Mouse (Mus musculus) forebrain, embryonic 10.5 days (tissue): ENCODE measurements around the gene Gm17387. TPM values are rescaled to one million over a fixed set of nuclear protein-coding genes. Genes with fewer than 3 reads are reported as not detected.

Source experiments
- DNase-seq: peaks from one replicate; pipeline ENCODE4 v3.0.0-alpha.2; 2017; ENCODE audit warnings: low spot score; ENCODE audit errors: extremely low spot score
- H3K27ac ChIP-seq: fragments of 300-500 bp; sonication (generic); 2 replicates; pipeline ENCODE4 v1.5.1; 2016; ENCODE audit warnings: mild to moderate bottlenecking
- H3K27me3 ChIP-seq: fragments of 300-500 bp; sonication (generic); 2 replicates; pipeline ENCODE4 v1.6.1; 2016; ENCODE audit warnings: mild to moderate bottlenecking; ENCODE audit not compliant: poor library complexity, severe bottlenecking
- H3K36me3 ChIP-seq: fragments of 300-500 bp; sonication (generic); replicated peaks from 2 replicates; pipeline ENCODE4 v1.6.1; 2016; ENCODE audit warnings: mild to moderate bottlenecking, moderate library complexity
- H3K4me1 ChIP-seq: fragments of 300-500 bp; sonication (generic); 2 replicates; pipeline ENCODE4 v1.6.1; 2016
- H3K4me3 ChIP-seq: fragments of 300-500 bp; sonication (generic); 2 replicates; pipeline ENCODE4 v1.5.1; 2016; ENCODE audit warnings: mild to moderate bottlenecking, moderate library complexity
- H3K9me3 ChIP-seq: fragments of 300-500 bp; sonication (generic); 2 replicates; pipeline ENCODE4 v1.6.1; 2016; ENCODE audit warnings: mild to moderate bottlenecking, moderate library complexity
- WGBS: fragments of 180-500 bp; shearing (Covaris S2); methylation state at CpG from one replicate; pipeline ENCODE4 v1.1.7; 2016; 5-methylcytosine and 5-hydroxymethylcytosine counted together
- polyA plus RNA-seq: library from polyadenylated mRNA; unstranded; fragments of >200 nt; fragmentation: Nextera tagmentation; extraction: Ambion mirVana; gene quantifications from 2 replicates; pipeline ENCODE4 v1.2.1, GENCODE M21; 2016

Gene Gm17387
- polyA plus RNA-seq: not detected in 2 replicates

DNA sequence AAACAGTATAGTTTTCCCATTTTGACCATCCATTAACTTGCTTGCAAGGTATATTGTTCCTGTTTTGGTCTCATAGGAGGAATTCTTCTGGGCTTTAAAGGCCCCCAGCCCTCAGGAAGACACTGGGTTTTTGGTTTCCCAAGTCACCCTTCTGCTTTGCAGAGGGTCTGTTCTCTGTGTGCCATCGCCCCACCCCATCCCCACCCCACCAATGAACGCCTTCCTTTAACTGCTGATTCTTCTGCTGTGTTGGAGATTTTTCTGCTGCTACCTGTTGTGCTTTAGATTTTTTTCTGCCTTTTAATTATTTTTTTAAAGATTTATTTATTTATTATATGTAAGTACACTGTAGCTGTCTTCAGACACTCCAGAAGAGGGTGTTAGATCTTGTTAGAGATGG, at the start of gene Gm17387:
Gene Gm17387, plus strand, starts transcription at position 301 of the 400 bp plus-strand sequence.
- Histone ChIP-seq H3K9me3 (no peaks in the 10 kb centered on the region), H3K27ac (no peak within 1 kb of the TSS), H3K27me3 (no peaks in the 10 kb centered on the region), H3K4me3 (no peak within 1 kb of the TSS), H3K4me1 (peaks cover 37% of the 10 kb centered on the region), H3K36me3 (no peaks in the 10 kb centered on the region)
- WGBS: 94% methylated on average over 2 of the region's 2 CpGs
- DNase-seq: no peak

- no peaks in the 10 kb centered on the region for H3K36me3 ChIP-seq
- 0 out of 2 replicates have a peak, but pooled peaks cover 6% of the 10 kb centered on the region for H3K9me3 ChIP-seq
- H3K27ac ChIP-seq: no peak overlapping the region
- no peaks in the 10 kb centered on the region for H3K27me3 ChIP-seq
- no peak overlapping the region for H3K4me3 ChIP-seq
- 96% methylated on average over 8 of the region's 8 CpGs for whole genome bisulfite sequencing
- DNase-seq: no peak
- H3K4me1 ChIP-seq: no peaks in the 10 kb centered on the region
These were observed 47.2 kb upstream of the Gm17387 start for GRCm38 (mm10) chr7:140981704-140982103.

DNA sequence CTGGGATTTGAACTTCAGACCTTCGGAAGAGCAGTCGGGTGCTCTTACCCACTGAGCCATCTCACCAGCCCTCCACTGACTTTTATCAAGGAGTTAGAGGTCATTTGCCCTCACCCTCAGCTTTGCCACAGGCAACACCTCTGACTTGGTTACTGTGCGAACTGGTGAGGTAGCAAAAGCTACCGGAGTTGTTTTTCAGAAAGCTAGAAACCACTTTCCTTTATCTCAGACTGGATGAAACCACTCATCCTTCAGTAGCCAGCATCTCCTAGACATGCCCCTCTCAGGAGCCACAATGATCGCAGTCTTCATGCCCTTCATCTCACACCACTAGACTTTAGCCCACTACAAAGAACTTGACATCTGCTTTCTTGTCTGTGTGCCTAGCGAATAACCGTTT, 46.0 kb upstream of the Gm17387 start:
- 92% methylated on average over 7 of the region's 7 CpGs for WGBS
- no peak overlapping the region for H3K27ac ChIP-seq
- no peak for DNase-seq
- no peak overlapping the region for H3K4me3 ChIP-seq
- H3K9me3 ChIP-seq: 0 out of 2 replicates have a peak, but pooled peaks cover 6% of the 10 kb centered on the region
- H3K27me3 ChIP-seq: no peaks in the 10 kb centered on the region
- no peaks in the 10 kb centered on the region for H3K4me1 ChIP-seq
- H3K36me3 ChIP-seq: no peaks in the 10 kb centered on the region

- H3K4me3 ChIP-seq: no peak overlapping the region
- H3K27me3 ChIP-seq: no peaks in the 10 kb centered on the region
- H3K36me3 ChIP-seq: no peaks in the 10 kb centered on the region
- H3K27ac ChIP-seq: no peak overlapping the region
- no peak for DNase-seq
- 0 out of 2 replicates have a peak, but pooled peaks cover 6% of the 10 kb centered on the region for H3K9me3 ChIP-seq
- H3K4me1 ChIP-seq: peaks cover 22% of the 10 kb centered on the region
- 93% methylated on average over 17 of the region's 17 CpGs for WGBS
These were observed 41.5 kb upstream of the Gm17387 start for GRCm38 (mm10) chr7:140987182-140988138.

- no peaks in the 10 kb centered on the region for H3K27me3 ChIP-seq
- 82% methylated on average over 4 of the region's 4 CpGs for WGBS
- 0 out of 2 replicates have a peak, but pooled peaks cover 6% of the 10 kb centered on the region for H3K9me3 ChIP-seq
- no peak for DNase-seq
- H3K4me1 ChIP-seq: peaks cover 22% of the 10 kb centered on the region
- no peak overlapping the region for H3K4me3 ChIP-seq
- no peak overlapping the region for H3K27ac ChIP-seq
- H3K36me3 ChIP-seq: no peaks in the 10 kb centered on the region
These were observed 39.9 kb upstream of the Gm17387 start for GRCm38 (mm10) chr7:140989022-140989421.

GRCm38 (mm10) chr7:140990185-140990584, 38.7 kb upstream of the Gm17387 start:
- H3K4me3 ChIP-seq: no peak overlapping the region
- H3K27ac ChIP-seq: no peak overlapping the region
- DNase-seq: no peak
- no peaks in the 10 kb centered on the region for H3K27me3 ChIP-seq
- WGBS: 78% methylated on average over 6 of the region's 6 CpGs
- no peaks in the 10 kb centered on the region for H3K36me3 ChIP-seq
- peaks cover 22% of the 10 kb centered on the region for H3K4me1 ChIP-seq
- H3K9me3 ChIP-seq: 0 out of 2 replicates have a peak, but pooled peaks cover 6% of the 10 kb centered on the region

DNA sequence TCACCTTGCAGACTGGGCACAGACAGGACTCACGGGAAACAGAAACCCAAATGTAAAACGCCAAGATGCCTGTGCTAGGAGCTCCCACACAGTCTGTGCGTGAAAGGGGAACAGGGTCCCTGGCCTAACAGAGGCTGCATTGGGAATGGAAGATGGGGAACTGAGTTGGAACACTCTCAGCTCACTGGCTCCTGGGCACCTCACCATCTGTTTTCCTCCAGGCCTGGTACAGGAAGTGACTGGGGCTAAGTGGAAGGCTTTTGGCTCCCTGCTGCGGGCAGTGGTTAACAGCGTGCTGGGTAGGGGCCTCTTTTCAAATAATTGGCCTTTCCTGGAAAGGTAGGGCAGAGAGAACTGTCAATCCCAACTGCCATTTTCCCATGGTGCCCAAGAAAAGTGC, 38.3 kb upstream of the Gm17387 start:
- DNase-seq: no peak
- Histone ChIP-seq H3K4me1 (peaks cover 22% of the 10 kb centered on the region), H3K27me3 (no peaks in the 10 kb centered on the region), H3K36me3 (no peaks in the 10 kb centered on the region), H3K9me3 (0 out of 2 replicates have a peak, but pooled peaks cover 6% of the 10 kb centered on the region), H3K27ac (no peak overlapping the region), H3K4me3 (no peak overlapping the region)
- WGBS: 76% methylated on average over 5 of the region's 5 CpGs

DNA sequence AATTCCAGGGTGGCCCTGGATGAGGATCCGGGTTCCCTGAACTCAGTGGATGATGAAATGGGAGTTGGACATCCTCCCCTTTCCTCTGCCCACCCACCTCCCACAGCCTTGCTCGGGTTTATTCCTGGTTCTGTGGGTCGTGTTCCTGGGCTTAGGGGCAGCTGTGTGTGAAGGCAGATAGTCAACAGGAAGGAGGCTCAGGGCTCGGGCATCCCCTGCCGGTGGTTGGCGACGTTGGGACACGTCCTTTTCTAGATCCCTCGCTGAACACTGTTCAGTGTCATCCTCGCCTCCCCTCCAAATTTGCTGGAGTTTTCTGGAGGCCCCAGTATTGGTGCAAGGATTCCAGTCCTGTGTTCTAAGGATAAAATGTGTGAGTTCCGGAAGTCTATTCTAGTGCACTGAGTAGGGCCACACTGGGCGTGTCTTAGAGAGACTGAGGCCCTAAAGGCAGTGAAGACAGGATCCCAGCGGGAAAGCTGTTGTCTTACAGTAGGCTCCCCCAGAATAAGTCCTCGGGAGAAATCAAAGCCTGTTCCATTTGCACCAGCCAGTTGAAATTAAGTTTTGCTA, 37.7 kb upstream of the Gm17387 start:
- WGBS: 87% methylated on average over 14 of the region's 14 CpGs
- Histone ChIP-seq H3K27me3 (no peaks in the 10 kb centered on the region), H3K4me1 (peaks cover 22% of the 10 kb centered on the region), H3K4me3 (no peak overlapping the region), H3K36me3 (no peaks in the 10 kb centered on the region), H3K9me3 (0 out of 2 replicates have a peak, but pooled peaks cover under 1% of the 10 kb centered on the region), H3K27ac (no peak overlapping the region)
- no peak for DNase-seq

GRCm38 (mm10) chr7:140997817-140998216, 31.1 kb upstream of the Gm17387 start:
- no peak for DNase-seq
- WGBS: 71% methylated on average over 1 of the region's 1 CpGs
- no peaks in the 10 kb centered on the region for H3K9me3 ChIP-seq
- no peaks in the 10 kb centered on the region for H3K4me1 ChIP-seq
- no peaks in the 10 kb centered on the region for H3K27me3 ChIP-seq
- H3K4me3 ChIP-seq: no peak overlapping the region
- no peaks in the 10 kb centered on the region for H3K36me3 ChIP-seq
- H3K27ac ChIP-seq: no peak overlapping the region

- no peak overlapping the region for H3K27ac ChIP-seq
- no peaks in the 10 kb centered on the region for H3K9me3 ChIP-seq
- H3K4me3 ChIP-seq: no peak overlapping the region
- H3K4me1 ChIP-seq: no peaks in the 10 kb centered on the region
- WGBS: 93% methylated on average over 11 of the region's 11 CpGs
- no peaks in the 10 kb centered on the region for H3K27me3 ChIP-seq
- H3K36me3 ChIP-seq: no peaks in the 10 kb centered on the region
- no peak for DNase-seq
These were observed 29.9 kb upstream of the Gm17387 start for GRCm38 (mm10) chr7:140998853-140999700.

DNA sequence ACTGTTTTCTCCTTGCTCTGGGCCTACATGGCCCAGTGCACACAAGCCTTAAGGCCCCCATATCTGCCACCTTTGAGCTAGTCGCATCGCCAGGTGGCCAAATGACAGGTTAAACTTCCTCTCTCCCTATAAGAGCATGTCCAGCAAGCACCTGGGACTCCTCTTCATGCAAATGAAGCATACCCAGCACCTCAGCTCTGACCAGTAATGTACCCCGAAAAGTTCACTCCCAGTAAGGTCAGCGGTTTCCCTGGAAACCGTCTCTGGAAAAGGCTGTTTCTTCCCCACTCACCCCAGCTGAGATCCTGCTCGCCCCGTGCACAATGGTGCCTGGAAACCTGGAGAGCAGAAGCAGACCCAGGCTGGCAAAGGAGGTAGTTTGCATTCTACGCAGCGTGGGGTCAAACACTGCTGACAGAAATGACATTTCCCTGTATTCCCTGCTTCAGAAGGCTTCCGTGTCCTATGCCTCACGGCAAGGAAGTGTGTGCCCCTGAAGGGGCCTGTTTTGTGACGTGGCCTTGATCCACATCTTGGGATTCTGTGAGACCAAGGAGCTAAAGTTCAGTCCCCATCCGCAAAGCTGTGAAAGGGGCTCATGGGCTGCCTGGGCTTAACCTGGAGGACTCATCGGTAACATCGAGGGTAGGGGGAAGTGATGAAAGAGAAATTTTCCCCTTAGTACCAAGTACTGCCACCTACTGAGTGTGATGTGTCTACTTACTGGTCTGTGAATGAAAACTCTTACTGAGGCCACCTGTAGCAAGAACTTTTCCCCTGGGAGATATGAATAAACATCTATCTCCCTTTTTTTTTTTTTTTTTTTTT, 27.8 kb upstream of the Gm17387 start:
- Histone ChIP-seq H3K4me1 (no peaks in the 10 kb centered on the region), H3K4me3 (no peak overlapping the region), H3K27me3 (no peaks in the 10 kb centered on the region), H3K36me3 (no peaks in the 10 kb centered on the region), H3K9me3 (no peaks in the 10 kb centered on the region), H3K27ac (no peak overlapping the region)
- no peak for DNase-seq
- 82% methylated on average over 15 of the region's 15 CpGs for WGBS
